Comparison of ENCODE assay signal across 12 mouse cellular contexts in genomic region chr12:105757816-105758497, GRCm38 (mm10). TPM values are rescaled to one million over a fixed set of nuclear protein-coding genes. Genes with fewer than 3 reads are reported as not detected.
DNase-seq lines count a peak whose midpoint lies in the region; ATAC-seq lines count a peak whose summit lies in the region.
"Had no signal": no experiment of that assay in that cellular context is flagged by ENCODE, and none has a peak within 500 bp of the region (broad histone marks: within the 10 kb centered on the region; RNA-seq: fewer than 3 reads in every experiment).

No protein-coding gene starts in this region.

- H3K4me3 ChIP-seq in stomach, embryonic 15.5 days (replicated peaks), result no peak overlapping the region
- H3K4me3 ChIP-seq: hindbrain, embryonic 12.5 days; lung, embryonic 15.5 days had no signal

- H3K27ac ChIP-seq in stomach, embryonic 15.5 days, result peak overlapping the region; percentile 44; the same call in 1 of the 2 replicates
- H3K27ac ChIP-seq: hindbrain, embryonic 12.5 days; lung, embryonic 15.5 days had no signal

- no peaks in the 10 kb centered on the region for H3K27me3 ChIP-seq in stomach, embryonic 15.5 days (replicated peaks)
- H3K27me3 ChIP-seq: hindbrain, embryonic 12.5 days; lung, embryonic 15.5 days had no signal

- peak; percentile 16 for DNase-seq in lung, postnatal 36 days
- DNase-seq in lung, postnatal 4 days, result no peak
- peak; percentile 66 for DNase-seq in embryo, embryonic 9.5 days (ENCODE audit: extremely low spot score)
- peak; percentile 89 to 91 for DNase-seq in kidney, postnatal 25 days
- no peak for DNase-seq in ovary, postnatal 36 days (ENCODE audit: low spot score)
- DNase-seq: cerebellum, adult 9-11 months; thymus, postnatal 36 days had no signal

- ATAC-seq in stomach, embryonic 15.5 days (ENCODE audit: insufficient read depth, low FRiP score, low read depth), result peak; percentile 83
- no peak for ATAC-seq in megakaryocyte progenitor cell, adult 5-6 weeks (replicated peaks; ENCODE audit: poor library complexity)
- no peak for ATAC-seq in inflammation-experienced regulatory T-cells, adult 6 months

- peak overlapping the region; percentile 16; the same call in 1 of the 2 replicates for H3K4me2 ChIP-seq in stomach, embryonic 15.5 days
- H3K4me2 ChIP-seq: hindbrain, embryonic 12.5 days; lung, embryonic 15.5 days had no signal

- H3K9me3 ChIP-seq in stomach, embryonic 15.5 days, result no peaks in the 10 kb centered on the region
- H3K9me3 ChIP-seq: hindbrain, embryonic 12.5 days; lung, embryonic 15.5 days had no signal

- H3K4me1 ChIP-seq in stomach, embryonic 15.5 days, result 0 out of 2 replicates have a peak, but pooled peaks cover 3% of the 10 kb centered on the region
- H3K4me1 ChIP-seq: hindbrain, embryonic 12.5 days had no signal

- H3K36me3 ChIP-seq in stomach, embryonic 15.5 days, result no peaks in the 10 kb centered on the region
- H3K36me3 ChIP-seq: hindbrain, embryonic 12.5 days; lung, embryonic 15.5 days had no signal

- 29% methylated on average over 15 of the region's 15 CpGs for WGBS in stomach, embryonic 15.5 days

- no peak overlapping the region for H3K9ac ChIP-seq in stomach, embryonic 15.5 days
- H3K9ac ChIP-seq: hindbrain, embryonic 12.5 days; lung, embryonic 15.5 days had no signal

RNA-seq across cellular contexts. Expression of gene Papola, which starts 26.5 kb away (rescaled TPM):
- 199 and 202 TPM in 2 replicates for polyA plus RNA-seq in stomach, embryonic 15.5 days (2015; fragmentation: Nextera tagmentation; extraction: Ambion mirVana)
- total RNA-seq in megakaryocyte progenitor cell, adult 5-6 weeks (2015), result 223 and 232 TPM in 2 replicates
- total RNA-seq in megakaryocyte progenitor cell, adult 5-6 weeks (2017), result 104 and 140 TPM in 2 replicates
- 100 to 1,000 TPM in 2 of 3 experiments, 10 to 100 TPM in 1; 98.1 to 132 (median 105) TPM for polyA plus RNA-seq in inflammation-experienced regulatory T-cells, adult 6 months (2017; shearing (Covaris generic))

RNA-seq across cellular contexts. Expression of gene Ak7, which starts 52.2 kb away (rescaled TPM):
- polyA plus RNA-seq in stomach, embryonic 15.5 days (2015; fragmentation: Nextera tagmentation; extraction: Ambion mirVana), result 0.49 and 0.53 TPM in 2 replicates
- not detected in 2 replicates for total RNA-seq in megakaryocyte progenitor cell, adult 5-6 weeks (2015)
- total RNA-seq in megakaryocyte progenitor cell, adult 5-6 weeks (2017), result 0.10 TPM in 1 of 2 replicates, not detected in the other
- polyA plus RNA-seq in inflammation-experienced regulatory T-cells, adult 6 months (2017; shearing (Covaris generic)), result under 1 TPM; 0.28 to 0.38 (median 0.36) TPM

Comparison
In these comparisons a context has a peak if more than half of its experiments do, and no peak if none do; other contexts are left out.
1. DNase-seq: peak in lung, postnatal 36 days (single experiment), embryo, embryonic 9.5 days (single experiment) and kidney, postnatal 25 days (2 of 2); none in lung, postnatal 4 days (0 of 2) and ovary, postnatal 36 days (single experiment).